25 mouse cellular contexts compared by ENCODE assay signal in genomic region chr15:68714337-68714736, GRCm38 (mm10).
DNase-seq lines count a peak whose midpoint lies in the region; ATAC-seq and TF ChIP-seq lines count a peak whose summit lies in the region.
"Had no signal": no experiment of that assay in that cellular context is flagged by ENCODE, and none has a peak within 500 bp of the region (broad histone marks: within the 10 kb centered on the region; RNA-seq: fewer than 3 reads in every experiment).

No protein-coding gene starts in this region.

- H3K9ac ChIP-seq in forebrain, postnatal 0 days, result no peak overlapping the region
- no peak overlapping the region for H3K9ac ChIP-seq in forebrain, embryonic 13.5 days
- H3K9ac ChIP-seq: heart, embryonic 12.5 days; hindbrain, embryonic 13.5 days; limb, embryonic 12.5 days; liver, embryonic 14.5 days; neural tube, embryonic 15.5 days had no signal

- H3K4me1 ChIP-seq in forebrain, postnatal 0 days (ENCODE audit: insufficient read depth), result no peaks in the 10 kb centered on the region
- no peaks in the 10 kb centered on the region for H3K4me1 ChIP-seq in forebrain, embryonic 13.5 days
- H3K4me1 ChIP-seq in kidney, adult 2 months (ENCODE audit: control insufficient read depth, insufficient read depth, low read length), result no peaks in the 10 kb centered on the region
- H3K4me1 ChIP-seq: heart, embryonic 12.5 days; hindbrain, embryonic 13.5 days; limb, embryonic 12.5 days; megakaryocyte, embryonic 14.5 days; neural tube, embryonic 15.5 days had no signal

- no peaks in the 10 kb centered on the region for H3K9me3 ChIP-seq in forebrain, postnatal 0 days (ENCODE audit: low read length)
- no peaks in the 10 kb centered on the region for H3K9me3 ChIP-seq in forebrain, embryonic 13.5 days (replicated peaks)
- H3K9me3 ChIP-seq: heart, embryonic 12.5 days; hindbrain, embryonic 13.5 days; limb, embryonic 12.5 days; neural tube, embryonic 15.5 days had no signal

- peak; percentile 59 for DNase-seq in forebrain, postnatal 0 days
- peak; percentile 87 for DNase-seq in brain, adult 2 months (ENCODE audit: low read depth, low spot score)
- peak; percentile 40 to 45 for DNase-seq in left cerebral cortex, postnatal 14 days (ENCODE audit: low spot score in 2 of 2)
- DNase-seq in right cerebral cortex, postnatal 25 days, result peak; percentile 61
- DNase-seq in spleen, postnatal 4 days (ENCODE audit: low spot score in 2 of 2), result no peak
- no peak for DNase-seq in kidney, adult 2 months
- DNase-seq: adrenal gland, postnatal 14 days; cerebellum, adult 2 months; cerebellum, postnatal 36 days; heart, postnatal 14 days; kidney, adult 8-10 months; kidney, postnatal 14 days; thymus, postnatal 36 days had no signal

- intact Hi-C loops in left cerebral cortex, postnatal 14 days (cut with DNase I), result loop anchor here (10.0 kb wide), 1 partner anchor 210 kb away; no protein-coding TSS in a partner anchor

- no peak overlapping the region for H3K4me3 ChIP-seq in forebrain, postnatal 0 days (ENCODE audit: low read depth, low read length)
- no peak overlapping the region for H3K4me3 ChIP-seq in forebrain, embryonic 13.5 days
- no peak overlapping the region for H3K4me3 ChIP-seq in kidney, adult 2 months (ENCODE audit: insufficient read depth, low read depth, low read length)
- H3K4me3 ChIP-seq: heart, embryonic 12.5 days; hindbrain, embryonic 13.5 days; limb, embryonic 12.5 days; megakaryocyte, embryonic 14.5 days; neural tube, embryonic 15.5 days had no signal

- H3K27me3 ChIP-seq in forebrain, postnatal 0 days (ENCODE audit: insufficient read depth, low read length), result no peaks in the 10 kb centered on the region
- H3K27me3 ChIP-seq in forebrain, embryonic 13.5 days, result no peaks in the 10 kb centered on the region
- H3K27me3 ChIP-seq in kidney, adult 2 months (replicated peaks; ENCODE audit: control insufficient read depth, insufficient read depth, low read length), result no peaks in the 10 kb centered on the region
- H3K27me3 ChIP-seq: heart, embryonic 12.5 days; hindbrain, embryonic 13.5 days; limb, embryonic 12.5 days; megakaryocyte, embryonic 14.5 days; neural tube, embryonic 15.5 days had no signal

- no peak for TF ChIP-seq POLR2A in kidney, adult 2 months (IDR thresholded peaks at IDR 0.05; ENCODE audit: low read depth, low read length)

- H3K4me2 ChIP-seq in forebrain, postnatal 0 days (ENCODE audit: low read depth), result no peak overlapping the region
- no peak overlapping the region for H3K4me2 ChIP-seq in forebrain, embryonic 13.5 days
- H3K4me2 ChIP-seq: heart, embryonic 12.5 days; hindbrain, embryonic 13.5 days; limb, embryonic 12.5 days; neural tube, embryonic 15.5 days had no signal

- no peaks in the 10 kb centered on the region for H3K36me3 ChIP-seq in forebrain, postnatal 0 days (ENCODE audit: insufficient read depth)
- no peaks in the 10 kb centered on the region for H3K36me3 ChIP-seq in forebrain, embryonic 13.5 days (ENCODE audit: poor library complexity, severe bottlenecking)
- H3K36me3 ChIP-seq in kidney, adult 2 months (ENCODE audit: control insufficient read depth, insufficient read depth, low read length), result no peaks in the 10 kb centered on the region
- H3K36me3 ChIP-seq: G1E; heart, embryonic 12.5 days; hindbrain, embryonic 13.5 days; limb, embryonic 12.5 days; neural tube, embryonic 15.5 days had no signal

- 71% methylated on average over 4 of the region's 4 CpGs for WGBS in forebrain, postnatal 0 days
- WGBS in forebrain, embryonic 13.5 days, result 90% methylated on average over 4 of the region's 4 CpGs
- 74% methylated on average over 4 of the region's 4 CpGs for WGBS in kidney, adult 2 months

- no peak for TF ChIP-seq CTCF in forebrain, postnatal 0 days (IDR thresholded peaks at IDR 0.05; ENCODE audit: low read depth)
- no peak for TF ChIP-seq CTCF in kidney, adult 2 months (conservative IDR thresholded peaks at IDR 0.05; ENCODE audit: insufficient read depth, insufficient read length, low read depth, low read length)

- 0 out of 2 replicates have a peak overlapping the region, but pooled peaks have one; percentile 50 for H3K27ac ChIP-seq in forebrain, postnatal 0 days (ENCODE audit: low read depth, low read length)
- H3K27ac ChIP-seq in forebrain, embryonic 13.5 days, result no peak overlapping the region
- no peak overlapping the region for H3K27ac ChIP-seq in kidney, adult 2 months (ENCODE audit: insufficient read depth, low read depth, low read length)
- H3K27ac ChIP-seq: hindbrain, embryonic 13.5 days; limb, embryonic 12.5 days; liver, embryonic 14.5 days; neural tube, embryonic 15.5 days had no signal

- peak; percentile 67 for ATAC-seq in forebrain, postnatal 0 days
- ATAC-seq in forebrain, embryonic 13.5 days, result no peak
- ATAC-seq in megakaryocyte, adult 5-6 weeks (ENCODE audit: poor library complexity, severe bottlenecking), result no peak
- ATAC-seq: inflammation-experienced regulatory T-cells, adult 6 months; lung, postnatal 0 days; midbrain, embryonic 16.5 days had no signal

Comparison
In these comparisons a context has a peak if more than half of its experiments do, and no peak if none do; other contexts are left out.
1. DNase-seq: peak in forebrain, postnatal 0 days (single experiment), brain, adult 2 months (single experiment), left cerebral cortex, postnatal 14 days (2 of 2) and right cerebral cortex, postnatal 25 days (single experiment); none in spleen, postnatal 4 days (0 of 2) and kidney, adult 2 months (single experiment).